Mouse (Mus musculus) cerebellum, adult 18-20 months (tissue): ENCODE measurements around the gene Tex22.

Source experiments
- DNase-seq, 2 experiments: peaks; one replicate each; pipeline ENCODE4 v3.0.0; 2021

Gene Tex22

GRCm38 (mm10) chr12:113060178-113060577 is 14.1 kb upstream of the Tex22 start:
- no peak for DNase-seq

DNA sequence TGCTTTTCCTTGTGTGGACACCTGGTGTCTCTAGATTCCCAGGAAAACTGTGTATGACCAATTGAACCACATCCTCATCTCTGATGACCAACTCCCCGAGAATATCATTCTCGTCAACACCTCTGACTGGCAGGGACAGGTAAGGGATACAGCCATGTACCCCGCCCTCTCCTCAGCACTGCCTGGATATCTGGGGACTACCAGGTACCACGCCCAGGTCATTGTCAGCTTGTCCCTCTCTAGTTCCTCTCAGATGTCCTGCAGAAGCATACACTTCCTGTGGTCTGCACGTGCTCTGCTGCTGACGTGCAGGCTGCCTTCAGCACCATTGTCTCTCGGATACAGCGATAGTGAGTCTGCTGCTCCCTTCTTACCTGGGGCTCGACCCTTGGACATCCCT is 12.7 kb upstream of the Tex22 start:
- no peak for DNase-seq

DNA sequence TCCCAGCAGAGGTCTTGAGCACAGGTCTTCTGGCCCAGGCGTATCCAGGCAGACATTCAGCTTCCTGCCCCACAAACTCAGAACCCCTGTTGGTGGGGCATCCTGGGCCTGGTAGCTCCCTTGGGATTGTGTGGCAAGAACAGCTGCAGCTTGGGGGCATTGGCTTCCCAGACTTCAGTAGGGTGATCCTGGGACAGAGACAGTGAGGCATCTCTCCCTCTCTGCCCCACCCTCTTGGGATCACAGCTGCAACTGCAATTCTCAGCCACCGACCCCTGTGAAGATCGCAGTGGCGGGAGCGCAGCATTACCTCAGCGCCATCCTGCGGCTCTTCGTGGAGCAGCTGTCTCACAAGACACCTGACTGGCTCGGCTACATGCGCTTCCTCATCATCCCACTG is 12.1 kb upstream of the Tex22 start:
- no peak for DNase-seq

GRCm38 (mm10) chr12:113063700-113064099 is 10.6 kb upstream of the Tex22 start:
- DNase-seq = no peak

DNA sequence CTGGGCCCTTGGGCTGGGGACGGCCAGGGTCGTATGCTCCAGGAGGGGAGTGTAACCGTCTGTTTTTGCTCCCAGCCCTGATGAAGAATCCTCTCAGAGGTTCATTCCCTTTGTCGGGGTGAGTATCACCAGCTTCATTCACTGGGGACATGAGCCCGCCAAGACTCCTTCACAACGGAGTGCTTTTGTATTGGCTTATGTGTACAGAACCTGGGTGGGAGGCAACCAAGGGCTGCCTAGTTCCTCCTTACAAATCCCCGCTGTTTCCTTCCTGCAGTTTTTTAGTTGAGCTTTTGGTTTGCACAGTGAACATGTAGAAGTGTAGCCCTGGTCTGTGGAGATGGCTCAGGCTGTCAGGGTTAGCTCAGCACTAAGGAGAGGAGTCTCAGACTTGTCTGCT is 6.3 kb upstream of the Tex22 start:
- no peak for DNase-seq

- DNase-seq = no peak
These were observed 4.9 kb upstream of the Tex22 start for GRCm38 (mm10) chr12:113069389-113069788.

GRCm38 (mm10) chr12:113071321-113071720 is 3.0 kb upstream of the Tex22 start:
- DNase-seq = no peak

DNA sequence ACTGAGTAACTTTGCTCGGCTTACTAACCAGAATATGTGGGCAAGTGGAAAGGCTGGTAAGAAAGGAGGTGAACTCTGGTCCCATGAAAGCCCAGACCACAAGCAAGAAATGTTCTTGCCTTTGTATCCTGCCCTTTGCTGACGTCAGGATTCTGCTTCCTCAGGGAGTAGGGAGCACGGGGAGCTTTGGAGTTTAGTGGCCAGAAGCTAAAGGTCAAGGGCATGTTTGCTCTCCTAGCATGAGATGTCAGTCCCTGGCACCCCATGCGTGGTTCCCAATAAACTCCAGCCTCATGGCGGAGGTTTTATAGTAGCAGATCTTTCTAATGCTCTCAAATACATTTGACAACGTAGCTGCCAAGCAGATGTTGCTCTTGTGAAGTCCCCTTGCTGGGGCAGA is 2.5 kb upstream of the Tex22 start:
- DNase-seq = no peak

DNA sequence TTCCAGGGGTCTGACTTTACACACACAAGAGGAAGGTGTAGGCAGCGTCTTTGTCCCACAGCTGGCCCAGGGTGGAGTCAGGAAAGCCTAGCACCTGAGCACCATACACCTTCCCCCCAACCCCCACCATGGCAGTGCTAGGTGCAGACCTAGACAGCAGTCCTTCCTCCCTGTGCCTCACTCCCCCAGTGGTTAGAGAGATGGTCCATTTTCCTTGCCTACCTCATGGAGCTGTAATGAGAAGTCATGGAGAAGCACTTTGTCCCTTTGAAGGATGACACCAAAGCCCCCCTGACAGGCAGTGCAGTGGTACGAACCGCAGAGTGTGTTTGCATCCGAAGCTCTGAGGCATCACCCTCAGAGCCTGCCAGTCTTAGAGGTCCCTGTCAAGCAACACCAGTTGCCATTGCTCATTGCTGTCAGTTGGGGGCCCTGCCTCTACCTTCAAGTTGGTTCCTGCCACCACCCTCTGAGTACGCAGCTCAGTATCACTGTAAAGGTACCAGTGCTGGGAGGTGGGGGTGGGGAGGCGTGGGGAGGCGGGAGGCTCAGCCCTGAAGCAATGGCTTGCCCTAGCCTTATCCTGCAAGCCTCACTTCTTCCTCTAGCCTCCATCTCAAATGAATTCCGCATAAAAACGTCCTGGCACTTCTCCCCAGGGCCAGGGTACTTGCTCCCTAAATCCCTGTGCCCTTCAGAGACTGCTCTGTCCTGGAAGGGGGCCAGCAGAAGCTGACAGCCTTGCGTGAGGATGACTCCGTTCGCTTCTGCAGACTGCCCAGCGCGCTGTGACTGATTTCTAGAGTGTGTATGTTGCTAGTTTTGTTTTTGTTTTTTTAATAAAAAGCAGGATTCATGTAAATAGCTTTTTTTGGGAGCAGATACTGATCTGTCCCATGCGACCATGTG is 628 bp upstream of the Tex22 start:
- peak; percentile 47 to 59 for DNase-seq

- DNase-seq = peak; percentile 92 to 94
These were observed 757 bp downstream of the Tex22 start for GRCm38 (mm10) chr12:113075063-113075454.

- no peak for DNase-seq
These were observed 1.2 kb downstream of the Tex22 start for GRCm38 (mm10) chr12:113075486-113075885.

DNA sequence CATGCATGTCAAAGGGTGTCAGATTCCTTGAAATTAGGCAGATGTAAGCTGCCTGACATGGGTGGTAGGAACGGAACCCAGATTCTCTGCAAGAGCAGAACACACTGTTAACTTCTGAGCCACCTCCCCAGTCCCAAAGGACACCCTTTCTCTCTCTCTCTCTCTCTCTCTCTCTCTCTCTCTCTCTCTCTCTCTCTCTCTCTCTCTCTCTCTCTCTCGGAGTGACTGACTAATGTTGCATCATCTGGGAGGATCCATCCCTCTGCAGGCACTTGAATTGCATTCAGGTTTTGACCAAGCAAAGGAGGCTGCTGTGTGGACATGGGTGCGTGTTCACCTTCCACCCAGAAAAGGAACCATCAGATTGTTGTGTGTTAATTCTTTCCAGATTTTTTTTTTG is 13.0 kb downstream of the Tex22 start:
- no peak for DNase-seq

- no peak for DNase-seq
These were observed 13.7 kb downstream of the Tex22 start for GRCm38 (mm10) chr12:113088026-113088425.

- no peak for DNase-seq
These were observed 14.8 kb downstream of the Tex22 start for GRCm38 (mm10) chr12:113089107-113089506.

- DNase-seq = no peak
These were observed 15.8 kb downstream of the Tex22 start for GRCm38 (mm10) chr12:113090053-113090452.

GRCm38 (mm10) chr12:113097040-113097439 is 22.7 kb downstream of the Tex22 start:
- peak; percentile 31 to 37 for DNase-seq

DNA sequence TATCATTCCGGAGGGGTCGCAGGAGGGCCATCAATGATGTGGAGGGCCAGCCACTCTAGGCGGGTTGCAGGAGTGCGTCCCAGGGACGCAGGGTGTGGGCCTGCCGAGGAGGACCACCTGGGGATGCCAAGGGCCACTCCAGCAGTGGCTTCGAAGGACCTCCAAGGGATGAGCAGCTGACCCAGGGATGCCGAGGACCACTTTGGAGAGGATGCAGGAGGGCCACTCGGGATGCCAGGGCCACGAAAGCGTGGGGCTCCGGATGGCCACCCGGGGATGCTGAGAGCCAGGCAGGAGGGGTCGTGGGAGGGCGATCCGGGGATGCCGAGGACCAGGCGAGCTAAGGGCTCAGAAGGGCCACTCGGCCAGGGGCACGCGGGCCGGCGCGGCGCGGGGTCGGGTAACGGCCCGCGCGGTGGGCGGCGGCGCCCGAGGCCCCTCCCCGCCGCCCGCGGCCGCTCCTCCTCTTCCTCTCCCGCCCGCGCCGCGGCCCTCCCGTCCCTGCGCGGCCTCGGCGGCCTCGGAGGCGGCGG is 23.5 kb downstream of the Tex22 start, which contains the start of gene Mta1:
TSS of gene Mta1 (plus strand) at position 530 of the 533 bp plus-strand sequence.
- peak; percentile 60 to 77 for DNase-seq

DNA sequence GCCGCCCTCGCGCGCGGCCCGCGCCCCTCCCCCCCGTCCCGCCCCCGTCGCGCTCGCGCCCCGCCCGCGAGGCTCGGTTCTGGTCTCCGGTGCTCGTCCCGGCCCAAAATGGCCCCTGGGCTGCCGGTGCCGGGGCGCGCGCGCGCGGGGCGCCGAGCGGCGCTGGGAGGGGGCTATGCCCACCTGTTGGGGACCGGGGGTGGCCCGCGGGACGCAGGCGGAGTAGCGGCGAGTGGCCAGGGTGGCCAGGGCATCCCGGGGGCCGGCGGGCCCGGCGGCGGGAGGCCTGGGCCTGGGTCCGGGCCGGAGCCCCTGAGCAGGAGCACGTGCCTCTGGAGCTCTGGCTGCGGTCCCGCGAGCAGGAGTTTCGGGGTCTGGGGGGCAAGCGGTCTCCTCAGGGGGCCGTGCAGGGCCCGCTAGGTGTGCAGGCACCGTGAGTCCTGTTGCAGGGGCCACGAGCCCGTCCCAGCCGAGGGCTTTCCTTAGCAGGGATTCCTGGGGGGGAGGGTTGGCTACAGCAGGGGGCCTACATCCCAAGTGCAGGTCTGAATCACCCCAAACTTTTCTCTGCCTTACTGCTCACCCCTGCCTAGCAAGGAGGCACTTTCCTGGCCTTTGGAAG is 24.3 kb downstream of the Tex22 start:
- peak; percentile 30 to 56 for DNase-seq

DNA sequence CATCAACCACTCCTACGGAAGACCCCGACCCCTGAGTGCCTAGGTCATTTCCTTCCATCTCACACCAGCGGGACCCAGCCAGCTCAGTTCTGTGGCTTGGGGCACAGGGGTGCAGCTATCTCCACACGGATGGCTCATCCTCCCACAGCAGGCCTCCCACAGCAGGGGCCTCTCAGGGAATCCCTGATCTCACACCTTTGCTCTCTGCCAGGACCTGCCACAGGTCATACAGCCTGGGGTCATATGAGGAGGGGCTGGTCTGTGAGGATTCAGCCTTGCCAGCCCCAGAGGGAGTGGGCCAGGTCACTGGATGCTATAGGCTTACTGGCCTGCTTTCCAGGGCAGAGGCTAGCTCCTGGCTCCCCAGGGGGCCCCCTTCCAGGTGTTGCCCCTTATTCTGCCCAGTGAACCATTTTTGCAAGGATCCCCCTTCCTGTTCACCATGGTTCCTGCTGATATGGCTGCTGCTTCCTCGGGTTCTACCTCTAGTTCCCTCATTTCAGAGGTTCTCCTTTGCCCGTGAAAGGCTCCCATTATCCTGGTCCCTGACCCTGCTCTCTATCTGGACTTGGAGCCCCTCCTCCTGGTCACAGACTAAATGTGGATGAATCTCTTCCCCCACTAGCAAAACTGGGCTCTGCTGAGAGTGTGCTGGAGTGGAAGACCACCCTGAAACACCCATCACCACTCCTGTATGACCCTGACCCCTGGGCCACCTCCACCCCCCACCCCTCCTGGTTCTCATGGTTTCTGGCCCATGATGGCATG is 25.4 kb downstream of the Tex22 start:
- peak in 1 of 2 experiments; percentile 31 for DNase-seq

DNA sequence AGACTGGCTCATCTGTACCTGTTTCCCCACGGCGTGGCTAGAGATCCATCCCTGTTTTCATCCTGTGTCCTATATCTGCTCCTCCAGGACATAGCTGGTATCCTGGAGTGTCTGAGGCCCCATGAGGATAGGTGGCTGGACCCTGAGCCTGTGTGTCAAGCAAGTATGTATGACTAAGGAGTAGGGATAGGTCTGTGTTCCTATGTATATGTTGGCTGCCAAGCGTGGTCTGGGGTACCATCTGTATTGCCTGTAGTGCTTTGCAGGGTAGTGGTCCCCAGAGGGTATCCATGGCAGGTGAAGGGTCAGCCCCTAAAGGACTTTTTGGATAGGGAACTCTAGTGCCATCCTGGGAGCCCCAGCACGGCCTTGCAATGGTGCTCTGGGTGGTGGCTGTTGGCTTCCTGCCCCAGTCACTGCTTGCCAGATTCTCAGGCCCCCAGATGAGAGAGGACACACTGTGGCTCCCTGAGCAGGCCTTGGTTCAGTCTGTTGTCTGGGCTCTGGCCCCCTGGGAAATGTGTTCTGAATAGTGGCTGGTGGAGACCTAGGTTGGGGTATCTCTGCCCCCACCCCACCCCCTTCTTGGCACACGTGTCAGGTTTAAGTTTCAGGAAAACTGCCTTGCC is 26.3 kb downstream of the Tex22 start:
- DNase-seq = peak; percentile 72 to 73

GRCm38 (mm10) chr12:113101251-113101960 is 27.1 kb downstream of the Tex22 start:
- DNase-seq = peak in 1 of 2 experiments; percentile 18

DNA sequence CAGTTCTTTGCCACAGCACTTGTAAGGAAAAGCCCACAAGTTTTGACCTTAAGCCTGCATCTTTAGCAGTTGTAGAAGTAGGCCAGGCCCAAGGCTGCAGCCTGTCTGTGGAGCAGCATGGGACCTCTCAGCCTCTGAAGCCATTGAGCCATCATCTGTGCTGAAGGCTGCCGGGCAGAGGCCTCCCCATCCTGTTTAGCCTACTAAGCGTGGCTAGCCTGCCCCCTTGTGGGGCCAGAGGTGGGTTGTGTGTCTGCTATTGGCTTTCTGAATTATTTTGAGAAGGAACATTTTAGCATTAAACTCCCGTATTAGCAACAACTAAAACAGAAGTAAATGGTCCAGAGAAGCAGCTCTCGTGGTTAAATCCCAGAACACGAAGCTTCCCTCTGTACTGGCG is 28.2 kb downstream of the Tex22 start:
- DNase-seq = peak; percentile 73 to 76
